ENCODE assay signal across 10 mouse cellular contexts in the genomic region with DNA sequence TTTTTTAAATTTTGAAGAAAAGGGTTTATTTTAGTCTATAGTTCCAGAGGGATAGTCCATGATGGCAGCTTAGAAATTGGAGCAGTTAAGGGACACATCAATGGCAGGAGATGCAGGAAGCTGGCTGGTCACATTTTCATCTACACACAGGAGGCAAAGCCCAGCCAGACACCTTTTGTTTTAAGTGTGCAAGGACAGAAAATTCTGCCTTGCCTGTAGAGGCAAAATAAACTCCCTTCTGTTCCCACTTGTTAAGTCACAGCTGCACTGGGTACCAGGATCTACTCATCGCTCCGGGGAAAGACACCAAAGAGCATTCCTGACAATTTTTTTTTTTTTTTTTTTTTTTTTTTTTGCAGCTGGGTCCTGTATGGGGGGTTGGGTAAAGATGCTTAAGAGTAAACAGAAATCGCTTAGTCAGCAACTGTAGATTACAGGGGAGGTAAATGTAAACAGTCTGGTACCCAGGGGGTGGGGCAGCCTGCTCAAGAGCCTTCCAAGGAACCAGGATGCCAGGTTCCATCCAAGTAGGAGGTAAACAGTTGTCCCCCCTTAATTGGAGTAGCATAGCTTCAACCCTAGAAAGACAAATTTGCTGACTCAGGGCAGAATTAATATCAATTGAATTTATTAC. TPM values are rescaled to one million over a fixed set of nuclear protein-coding genes. Genes with fewer than 3 reads are reported as not detected.
DNase-seq lines count a peak whose midpoint lies in the region; ATAC-seq lines count a peak whose summit lies in the region.
"Had no signal": no experiment of that assay in that cellular context is flagged by ENCODE, and none has a peak within 500 bp of the region (broad histone marks: within the 10 kb centered on the region; RNA-seq: fewer than 3 reads in every experiment).

No protein-coding gene starts in this region.

- no peaks in the 10 kb centered on the region for H3K27me3 ChIP-seq in heart, embryonic 11.5 days (ENCODE audit: control insufficient read depth, insufficient read depth, low read length)
- no peaks in the 10 kb centered on the region for H3K27me3 ChIP-seq in lung, embryonic 15.5 days
- no peaks in the 10 kb centered on the region for H3K27me3 ChIP-seq in forebrain, embryonic 14.5 days (replicated peaks; ENCODE audit: control insufficient read depth, insufficient read depth, low read length)
- no peaks in the 10 kb centered on the region for H3K27me3 ChIP-seq in neural tube, embryonic 13.5 days

- peak overlapping the region; percentile 43; the same call in 1 of the 2 replicates for H3K4me2 ChIP-seq in heart, embryonic 11.5 days
- H3K4me2 ChIP-seq in lung, embryonic 15.5 days: peak overlapping the region; percentile 92; the same call in 1 of the 2 replicates
- peak overlapping the region; percentile 97 for H3K4me2 ChIP-seq in forebrain, embryonic 14.5 days (ENCODE audit: low read length)
- H3K4me2 ChIP-seq in neural tube, embryonic 13.5 days: peak overlapping the region; percentile 95
- H3K4me2 ChIP-seq: liver, embryonic 13.5 days had no signal

- intact Hi-C loops in heart, postnatal 25 days (cut with DNase I): no loop called here

- no peak overlapping the region for H3K4me3 ChIP-seq in heart, embryonic 11.5 days (ENCODE audit: low read depth, low read length)
- no peak overlapping the region; the same call in 1 of the 2 replicates for H3K4me3 ChIP-seq in lung, embryonic 15.5 days
- H3K4me3 ChIP-seq in forebrain, embryonic 14.5 days (ENCODE audit: low read depth, low read length): peak overlapping the region; percentile 21
- peak overlapping the region; percentile 98 for H3K4me3 ChIP-seq in neural tube, embryonic 13.5 days
- H3K4me3 ChIP-seq: liver, embryonic 13.5 days had no signal

- H3K9me3 ChIP-seq in heart, embryonic 11.5 days (replicated peaks; ENCODE audit: control insufficient read depth, low read length): no peaks in the 10 kb centered on the region
- H3K9me3 ChIP-seq in lung, embryonic 15.5 days: no peaks in the 10 kb centered on the region
- no peaks in the 10 kb centered on the region for H3K9me3 ChIP-seq in forebrain, embryonic 14.5 days (replicated peaks; ENCODE audit: control insufficient read depth, low read length)
- no peaks in the 10 kb centered on the region for H3K9me3 ChIP-seq in neural tube, embryonic 13.5 days
- H3K9me3 ChIP-seq: liver, embryonic 13.5 days had no signal

- no peak for DNase-seq in heart, postnatal 25 days (ENCODE audit: low spot score)
- DNase-seq in lung, postnatal 25 days (ENCODE audit: low spot score): no peak
- peak; percentile 54 for DNase-seq in forebrain, embryonic 14.5 days (ENCODE audit: low spot score)
- DNase-seq in urinary bladder, adult 18-20 months (ENCODE audit: low spot score in 2 of 2): no peak
- DNase-seq in urinary bladder, postnatal 25 days (ENCODE audit: low spot score): no peak
- DNase-seq: kidney, adult 11 months; liver, embryonic 13.5 days had no signal

- H3K27ac ChIP-seq in heart, embryonic 11.5 days (ENCODE audit: low read depth, low read length): no peak overlapping the region
- no peak overlapping the region for H3K27ac ChIP-seq in lung, embryonic 15.5 days
- H3K27ac ChIP-seq in forebrain, embryonic 14.5 days (ENCODE audit: low read depth, low read length): peak overlapping the region; percentile 6; the same call in 1 of the 2 replicates
- H3K27ac ChIP-seq in neural tube, embryonic 13.5 days (replicated peaks): peak overlapping the region; percentile 81
- H3K27ac ChIP-seq: liver, embryonic 13.5 days had no signal

- no peak for ATAC-seq in heart, embryonic 11.5 days (replicated peaks; ENCODE audit: insufficient number of reproducible peaks, low FRiP score, low TSS enrichment)
- ATAC-seq in lung, embryonic 15.5 days (ENCODE audit: borderline replicate concordance, extremely low read depth, low FRiP score, low TSS enrichment): no peak
- ATAC-seq in forebrain, embryonic 14.5 days: no peak
- no peak for ATAC-seq in neural tube, embryonic 13.5 days (ENCODE audit: low read depth)

- 0 out of 2 replicates have a peak, but pooled peaks cover 4% of the 10 kb centered on the region for H3K36me3 ChIP-seq in heart, embryonic 11.5 days (ENCODE audit: control insufficient read depth, insufficient read depth, low read length)
- 0 out of 2 replicates have a peak, but pooled peaks cover 3% of the 10 kb centered on the region for H3K36me3 ChIP-seq in lung, embryonic 15.5 days
- peaks cover 10% of the 10 kb centered on the region for H3K36me3 ChIP-seq in forebrain, embryonic 14.5 days (ENCODE audit: control insufficient read depth, insufficient read depth, low read length)
- H3K36me3 ChIP-seq in neural tube, embryonic 13.5 days: 0 out of 2 replicates have a peak, but pooled peaks cover 4% of the 10 kb centered on the region
- H3K36me3 ChIP-seq: liver, embryonic 13.5 days had no signal

- no peak overlapping the region for H3K9ac ChIP-seq in heart, embryonic 11.5 days (ENCODE audit: low read depth, low read length)
- H3K9ac ChIP-seq in lung, embryonic 15.5 days: no peak overlapping the region
- H3K9ac ChIP-seq in forebrain, embryonic 14.5 days (ENCODE audit: low read length): peak overlapping the region; percentile 45; the same call in 1 of the 2 replicates
- peak overlapping the region; percentile 39 for H3K9ac ChIP-seq in neural tube, embryonic 13.5 days
- H3K9ac ChIP-seq: liver, embryonic 13.5 days had no signal

- 43% methylated on average over 3 of the region's 3 CpGs for WGBS in heart, embryonic 11.5 days (ENCODE audit: insufficient replicate concordance)
- 46% methylated on average over 3 of the region's 3 CpGs for WGBS in lung, embryonic 15.5 days
- WGBS in forebrain, embryonic 14.5 days: 59% methylated on average over 3 of the region's 3 CpGs
- 42% methylated on average over 3 of the region's 3 CpGs for WGBS in neural tube, embryonic 13.5 days

- H3K4me1 ChIP-seq in heart, embryonic 11.5 days (ENCODE audit: control insufficient read depth, insufficient read depth, low read length): peaks cover 21% of the 10 kb centered on the region
- peaks cover 21% of the 10 kb centered on the region for H3K4me1 ChIP-seq in lung, embryonic 15.5 days
- peaks cover 28% of the 10 kb centered on the region for H3K4me1 ChIP-seq in forebrain, embryonic 14.5 days (ENCODE audit: control insufficient read depth, insufficient read depth, low read length)
- H3K4me1 ChIP-seq in neural tube, embryonic 13.5 days (replicated peaks): peaks cover 39% of the 10 kb centered on the region

RNA-seq across cellular contexts. Expression of gene Irf2bpl, which starts 4.4 kb away (rescaled TPM):
- 18.9 and 26.9 TPM in 2 replicates for polyA plus RNA-seq in heart, embryonic 11.5 days (2014; fragmentation: Nextera tagmentation; extraction: Ambion mirVana)
- 10 to 100 TPM; 33.3 to 36.9 TPM for total RNA-seq in heart, postnatal 25 days (2021)
- polyA plus RNA-seq in lung, embryonic 15.5 days (2015; fragmentation: Nextera tagmentation; extraction: Ambion mirVana): 49.4 and 50.0 TPM in 2 replicates
- 41.4 and 56.5 TPM in 2 replicates for polyA plus RNA-seq in forebrain, embryonic 14.5 days (2014; fragmentation: Nextera tagmentation; extraction: Ambion mirVana)
- 59.9 and 60.7 TPM in 2 replicates for polyA plus RNA-seq in neural tube, embryonic 13.5 days (2015; fragmentation: Nextera tagmentation; extraction: Ambion mirVana)

Comparison
In these comparisons a context has a peak if more than half of its experiments do, and no peak if none do; other contexts are left out.
1. H3K27ac ChIP-seq: peak in forebrain, embryonic 14.5 days (single experiment) and neural tube, embryonic 13.5 days (single experiment); none in heart, embryonic 11.5 days (single experiment) and lung, embryonic 15.5 days (single experiment).
2. H3K4me2 ChIP-seq: peak in every context shown above with its lines; median percentile 97 in forebrain, embryonic 14.5 days; 95 in neural tube, embryonic 13.5 days; 92 in lung, embryonic 15.5 days; 43 in heart, embryonic 11.5 days.
3. H3K4me3 ChIP-seq: peak in forebrain, embryonic 14.5 days (single experiment) and neural tube, embryonic 13.5 days (single experiment); none in heart, embryonic 11.5 days (single experiment) and lung, embryonic 15.5 days (single experiment).
4. H3K9ac ChIP-seq: peak in forebrain, embryonic 14.5 days (single experiment) and neural tube, embryonic 13.5 days (single experiment); none in heart, embryonic 11.5 days (single experiment) and lung, embryonic 15.5 days (single experiment).